Mouse (Mus musculus) left cerebral cortex, postnatal 36 days (tissue): ENCODE data around the gene Gm9964. TPM values are rescaled to one million over a fixed set of nuclear protein-coding genes. Genes with fewer than 3 reads are reported as not detected.
"Not testable (repeated sequence)": the region's sequence is repeated elsewhere in the genome, so short reads cannot be mapped to it uniquely, and the experiment has no call there.

Source experiments
- DNase-seq, 2 experiments: peaks; one replicate each; pipeline ENCODE4 v3.0.0; 2021 to 2022; ENCODE audit warnings: low spot score in 2 of 2, mixed read lengths in 1 of 2
- intact Hi-C: fragments of 180-260 bp; cut with DNase I; formaldehyde crosslinking; loops from one replicate; pipeline ENCODE4 v1.15.1; 2025
- total RNA-seq, 2 experiments: library from RNA; stranded (reverse); gene quantifications; 2 replicates each; pipeline ENCODE4 v1.2.3; 2021

Gene Gm9964
- total RNA-seq, 2 experiments from 2014 or later = 0.97 TPM; not detected in 1

- intact Hi-C loops = no loop called here
- DNase-seq = no peak
Measured at GRCm38 (mm10) chr11:79264376-79264775, 32.3 kb downstream of the Gm9964 start.

GRCm38 (mm10) chr11:79260126-79260525 lies 36.6 kb downstream of the Gm9964 start:
- DNase-seq, intact Hi-C loops: not testable (repeated sequence)

- DNase-seq = no peak
- intact Hi-C loops = no loop called here
Measured at GRCm38 (mm10) chr11:79258738-79259137, 38.0 kb downstream of the Gm9964 start.

GRCm38 (mm10) chr11:79254391-79255098 lies 42.2 kb downstream of the Gm9964 start, which contains the start of gene Wsb1:
Gene Wsb1, minus strand, starts transcription at chr11:79254671.
- peak; percentile 91 to 93 for DNase-seq
- intact Hi-C loops = loop anchor here (5.0 kb wide), 2 partner anchors 38 to 83 kb away; partner anchors contain the start of gene Nf1

GRCm38 (mm10) chr11:79253542-79254390 lies 42.9 kb downstream of the Gm9964 start:
- intact Hi-C loops = loop anchor here (5.0 kb wide), 2 partner anchors 39 to 84 kb away; partner anchors contain the start of gene Nf1
- peak; percentile 43 to 47 for DNase-seq

- intact Hi-C loops = loop anchor here (5.0 kb wide), 2 partner anchors 39 to 84 kb away; partner anchors contain the start of gene Nf1
- DNase-seq = no peak
Measured at GRCm38 (mm10) chr11:79252881-79253541, 43.7 kb downstream of the Gm9964 start.

Other genes with a start within 250 kb of the Gm9964 start
- gene Ksr1, start 150.5 kb downstream of the Gm9964 start, total RNA-seq = 10 to 100 TPM; 53.4 to 70.5 TPM
- gene Wsb1, start 42.2 kb downstream of the Gm9964 start, total RNA-seq = 10 to 100 TPM; 54.0 to 84.7 TPM
- gene Nf1, start 42.8 kb upstream of the Gm9964 start, total RNA-seq = 100 to 1,000 TPM; 111 to 130 TPM
- gene Omg, start 207.2 kb upstream of the Gm9964 start, total RNA-seq = 100 to 1,000 TPM; 113 to 132 TPM
- under 1 TPM; 0.32 to 0.63 TPM for gene Evi2b, start 226.9 kb upstream of the Gm9964 start, total RNA-seq
- gene Evi2, start 233.7 kb upstream of the Gm9964 start, total RNA-seq = not detected
- 10 to 100 TPM; 13.6 to 18.8 TPM for gene Evi2a, start 233.7 kb upstream of the Gm9964 start, total RNA-seq